Mouse (Mus musculus) embryonic facial prominence, embryonic 12.5 days (tissue): ENCODE data around the gene Ier3. TPM values are rescaled to one million over a fixed set of nuclear protein-coding genes. Genes with fewer than 3 reads are reported as not detected.

Source experiments
- ATAC-seq: fragments of 200-750 bp; cut with Nextera tagmentation; 2 replicates; pipeline ENCODE4 v1.8.0; 2017; ENCODE audit not compliant: insufficient number of reproducible peaks, insufficient read depth, low FRiP score, low TSS enrichment
- H3K27ac ChIP-seq: fragments of 300-500 bp; sonication (generic); 2 replicates; pipeline ENCODE4 v1.5.1; 2016; ENCODE audit warnings: mild to moderate bottlenecking
- H3K27me3 ChIP-seq: fragments of 300-500 bp; sonication (generic); 2 replicates; pipeline ENCODE4 v1.6.1; 2016; ENCODE audit warnings: mild to moderate bottlenecking, moderate library complexity
- H3K36me3 ChIP-seq: fragments of 300-500 bp; sonication (generic); 2 replicates; pipeline ENCODE4 v1.6.1; 2016; ENCODE audit warnings: mild to moderate bottlenecking
- H3K4me1 ChIP-seq: fragments of 300-500 bp; sonication (generic); 2 replicates; pipeline ENCODE4 v1.6.1; 2016
- H3K4me2 ChIP-seq: fragments of 300-500 bp; sonication (generic); replicated peaks from 2 replicates; pipeline ENCODE4 v1.6.1; 2016; ENCODE audit warnings: mild to moderate bottlenecking, moderate library complexity
- H3K4me3 ChIP-seq: fragments of 300-500 bp; sonication (generic); 2 replicates; pipeline ENCODE4 v1.5.1; 2016; ENCODE audit warnings: mild to moderate bottlenecking
- H3K9ac ChIP-seq: fragments of 300-500 bp; sonication (generic); 2 replicates; pipeline ENCODE4 v1.6.1; 2016; ENCODE audit warnings: mild to moderate bottlenecking, moderate library complexity
- H3K9me3 ChIP-seq: fragments of 300-500 bp; sonication (generic); 2 replicates; pipeline ENCODE4 v1.6.1; 2016; ENCODE audit warnings: mild to moderate bottlenecking, moderate library complexity
- WGBS: fragments of 180-500 bp; shearing (Covaris S2); methylation state at CpG from one replicate; pipeline ENCODE4 v1.1.7; 2016; 5-methylcytosine and 5-hydroxymethylcytosine counted together
- polyA plus RNA-seq: library from polyadenylated mRNA; unstranded; fragments of >200 nt; fragmentation: Nextera tagmentation; extraction: Ambion mirVana; gene quantifications from 2 replicates; pipeline ENCODE4 v1.2.1, GENCODE M21; 2016

The Ier3 gene
- polyA plus RNA-seq, 1 experiment from 2014 or later: 8.9 TPM

DNA sequence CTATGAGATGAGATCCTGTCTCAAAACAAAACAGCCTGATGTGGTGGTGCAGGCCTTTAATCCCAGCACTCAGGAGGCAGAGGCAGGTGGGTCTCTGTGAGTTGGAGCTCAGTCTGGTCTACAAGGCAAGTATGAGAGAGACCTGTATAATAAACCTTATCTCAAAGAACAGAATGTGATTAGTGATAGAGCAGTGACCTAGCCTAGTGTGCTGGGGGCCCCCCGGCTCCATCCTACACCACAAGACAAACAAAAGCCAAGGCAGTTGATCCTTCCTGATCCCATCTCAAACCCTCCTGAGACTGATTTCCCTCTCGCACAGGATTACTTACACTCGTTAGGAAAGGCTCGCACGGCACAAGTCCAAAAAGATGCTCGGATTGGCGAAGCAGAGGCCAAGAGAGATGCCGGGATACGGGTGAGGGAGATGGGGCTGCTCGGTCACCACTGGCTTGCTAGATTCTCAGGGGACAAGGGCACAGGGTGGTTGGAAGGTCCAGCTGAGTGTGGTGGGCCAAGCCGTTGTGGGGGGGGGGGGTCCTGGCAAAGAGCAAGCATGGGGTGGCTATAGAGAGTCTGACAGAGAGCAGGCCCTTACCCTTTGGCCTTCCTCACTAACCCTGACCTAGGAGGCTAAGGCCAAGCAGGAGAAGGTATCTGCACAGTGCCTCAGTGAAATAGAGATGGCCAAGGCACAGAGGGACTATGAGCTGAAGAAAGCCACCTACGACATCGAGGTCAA is 3.8 kb downstream of the Ier3 start:
- 91% methylated on average over 13 of the region's 13 CpGs for WGBS
- ATAC-seq: no peak
- H3K36me3 ChIP-seq: peaks cover 28% of the 10 kb centered on the region
- no peak overlapping the region for H3K9ac ChIP-seq
- H3K4me3 ChIP-seq: no peak overlapping the region
- no peaks in the 10 kb centered on the region for H3K27me3 ChIP-seq
- H3K4me2 ChIP-seq: no peak overlapping the region
- peaks cover 15% of the 10 kb centered on the region for H3K4me1 ChIP-seq
- H3K27ac ChIP-seq: no peak overlapping the region
- no peaks in the 10 kb centered on the region for H3K9me3 ChIP-seq

DNA sequence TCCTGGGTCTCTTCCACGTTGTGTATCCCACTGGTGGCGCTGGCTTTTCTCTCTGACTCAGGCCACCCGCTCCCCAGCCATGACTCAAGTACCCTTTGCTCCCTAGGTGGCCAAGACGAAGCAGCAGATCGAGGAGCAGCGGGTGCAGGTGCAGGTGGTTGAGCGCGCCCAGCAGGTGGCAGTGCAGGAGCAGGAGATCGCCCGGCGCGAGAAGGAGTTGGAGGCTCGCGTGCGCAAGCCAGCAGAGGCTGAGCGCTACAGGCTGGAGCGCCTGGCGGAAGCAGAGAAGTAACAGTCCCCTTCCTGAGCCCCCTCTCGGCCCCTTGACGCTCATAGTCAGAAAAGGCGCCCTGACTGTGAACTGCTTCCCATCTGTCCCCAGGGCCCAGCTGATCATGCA is 8.3 kb downstream of the Ier3 start:
- 0 out of 2 replicates have a peak overlapping the region, but pooled peaks have one; percentile 30 for H3K9ac ChIP-seq
- peaks cover 18% of the 10 kb centered on the region for H3K4me1 ChIP-seq
- H3K27me3 ChIP-seq: no peaks in the 10 kb centered on the region
- H3K9me3 ChIP-seq: no peaks in the 10 kb centered on the region
- H3K4me3 ChIP-seq: 0 out of 2 replicates have a peak overlapping the region, but pooled peaks have one; percentile 9
- ATAC-seq: peak; percentile 53; the same call in 1 of the 2 replicates
- WGBS: 1% methylated on average over 21 of the region's 21 CpGs
- peak overlapping the region; percentile 24; the same call in 1 of the 2 replicates for H3K4me2 ChIP-seq
- H3K27ac ChIP-seq: no peak overlapping the region
- peaks cover 56% of the 10 kb centered on the region for H3K36me3 ChIP-seq

DNA sequence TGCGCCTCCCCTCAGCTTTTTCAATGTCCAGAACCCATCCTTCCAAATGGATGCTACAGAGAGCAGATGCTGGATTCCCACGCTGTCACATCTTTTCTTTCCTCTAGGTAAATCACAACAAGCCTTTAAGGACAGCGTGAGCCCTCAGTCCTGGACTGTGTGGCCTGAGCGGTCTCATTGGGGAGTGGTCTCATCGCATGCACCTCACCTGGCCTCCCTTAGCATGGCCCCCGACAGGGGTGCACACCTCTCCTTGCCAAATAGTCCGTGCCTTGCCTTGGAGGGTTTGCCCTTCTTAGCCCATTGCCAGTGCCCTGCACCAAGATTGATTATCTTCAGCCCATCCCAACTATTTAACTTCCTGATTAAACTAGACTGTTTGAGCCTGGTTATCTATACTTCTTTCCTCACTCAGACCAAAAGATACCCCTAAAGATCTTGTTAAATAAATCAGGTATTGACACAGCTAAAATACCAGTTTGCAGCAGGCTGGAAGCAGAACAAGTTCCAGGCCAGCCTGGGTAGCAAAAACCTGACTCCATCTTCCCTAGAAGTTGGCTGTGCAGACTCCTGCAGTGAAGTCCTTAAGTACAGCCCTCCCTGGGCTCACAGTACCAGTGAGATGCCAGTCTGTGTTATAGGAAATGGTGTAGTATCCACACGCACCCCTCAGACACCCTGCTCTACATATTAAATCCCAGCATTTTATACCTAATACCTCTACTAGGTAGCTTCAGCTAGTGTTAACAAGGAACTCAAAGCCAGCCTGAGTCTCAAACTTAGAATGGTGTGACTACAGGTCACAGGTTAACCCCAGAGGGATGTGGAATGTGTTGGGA is 11.1 kb downstream of the Ier3 start:
- Histone ChIP-seq H3K36me3 (peaks cover 55% of the 10 kb centered on the region), H3K4me2 (no peak overlapping the region), H3K4me3 (no peak overlapping the region), H3K9ac (no peak overlapping the region), H3K27me3 (no peaks in the 10 kb centered on the region), H3K9me3 (no peaks in the 10 kb centered on the region), H3K4me1 (peaks cover 34% of the 10 kb centered on the region), H3K27ac (no peak overlapping the region)
- no peak for ATAC-seq
- 64% methylated on average over 8 of the region's 8 CpGs for WGBS

DNA sequence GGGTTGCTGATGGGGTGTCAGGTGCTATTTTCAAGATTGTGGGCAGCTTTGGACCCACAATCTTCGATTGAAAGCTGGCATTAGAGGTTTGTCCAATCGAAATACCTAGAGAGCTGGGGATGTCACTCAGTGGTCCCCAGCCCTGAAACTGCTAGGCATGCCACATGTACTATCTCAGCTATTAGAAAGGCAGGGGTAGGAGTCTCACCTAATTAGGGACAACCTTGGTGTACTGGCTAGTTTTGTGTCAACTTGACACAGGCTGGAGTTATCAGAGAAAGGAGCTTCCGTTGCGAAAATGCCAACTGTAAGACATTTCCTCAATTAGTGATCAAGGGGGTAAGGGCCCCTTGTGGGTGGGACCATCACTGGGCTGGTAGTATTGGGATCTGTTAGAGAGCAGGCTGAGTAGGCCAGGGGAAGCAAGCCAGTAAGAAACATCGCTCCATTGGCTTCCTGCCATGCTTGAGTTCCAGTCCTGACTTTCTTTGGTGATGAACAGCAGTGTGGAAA is 11.8 kb downstream of the Ier3 start:
- no peaks in the 10 kb centered on the region for H3K9me3 ChIP-seq
- 21% methylated on average over 5 of the region's 5 CpGs for WGBS
- no peak overlapping the region for H3K9ac ChIP-seq
- ATAC-seq: no peak
- no peak overlapping the region for H3K27ac ChIP-seq
- H3K4me2 ChIP-seq: no peak overlapping the region; the same call in 1 of the 2 replicates
- H3K27me3 ChIP-seq: no peaks in the 10 kb centered on the region
- peaks cover 50% of the 10 kb centered on the region for H3K36me3 ChIP-seq
- peaks cover 34% of the 10 kb centered on the region for H3K4me1 ChIP-seq
- no peak overlapping the region for H3K4me3 ChIP-seq

DNA sequence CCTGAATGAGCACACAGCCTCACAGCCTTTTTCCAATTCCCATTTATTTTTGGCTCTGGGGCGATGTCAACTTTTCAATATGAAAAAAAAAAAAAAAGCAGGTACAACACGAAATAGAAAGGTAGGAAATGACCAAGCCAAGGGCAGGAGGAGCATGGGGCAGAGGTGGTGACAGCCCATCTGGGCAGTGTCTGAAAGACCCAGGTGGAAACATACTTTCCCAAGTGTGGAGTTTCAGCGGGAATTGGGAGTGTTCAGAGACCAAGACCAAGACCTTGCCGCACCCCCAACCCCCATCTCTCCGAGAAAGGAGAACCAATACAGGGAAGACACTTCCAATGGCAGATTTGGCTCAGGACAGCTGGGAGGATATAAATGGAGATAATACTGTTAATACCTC is 12.4 kb downstream of the Ier3 start:
- peaks cover 50% of the 10 kb centered on the region for H3K36me3 ChIP-seq
- 57% methylated on average over 5 of the region's 5 CpGs for WGBS

DNA sequence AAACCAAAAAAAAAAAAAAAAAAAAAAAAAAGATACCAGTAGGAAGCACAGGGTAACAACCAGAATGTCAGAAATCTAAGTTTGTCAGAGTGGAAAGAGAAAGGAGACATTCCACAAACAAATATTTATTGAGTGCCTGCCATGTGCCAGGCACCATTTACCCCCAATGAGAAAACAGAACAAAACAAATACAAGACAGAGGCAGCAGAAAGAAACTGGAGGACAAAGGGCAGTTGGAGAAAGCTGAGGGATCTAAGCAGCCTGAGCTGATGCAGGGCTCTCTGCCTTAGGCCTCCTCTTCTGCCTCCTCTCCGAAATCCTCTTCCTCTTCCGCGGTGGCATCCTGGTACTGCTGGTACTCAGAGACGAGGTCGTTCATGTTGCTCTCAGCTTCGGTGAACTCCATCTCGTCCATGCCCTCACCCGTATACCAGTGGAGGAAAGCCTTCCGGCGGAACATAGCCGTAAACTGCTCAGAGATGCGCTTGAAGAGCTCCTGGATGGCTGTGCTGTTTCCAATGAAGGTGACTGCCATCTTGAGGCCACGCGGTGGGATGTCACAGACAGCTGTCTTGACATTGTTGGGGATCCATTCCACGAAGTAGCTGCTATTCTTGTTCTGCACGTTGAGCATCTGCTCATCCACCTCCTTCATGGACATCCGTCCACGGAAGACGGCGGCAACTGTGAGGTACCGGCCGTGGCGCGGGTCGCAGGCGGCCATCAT is 13.4 kb downstream of the Ier3 start:
- Histone ChIP-seq H3K36me3 (peaks cover 50% of the 10 kb centered on the region), H3K9me3 (no peaks in the 10 kb centered on the region), H3K27ac (no peak overlapping the region), H3K9ac (peak overlapping the region; percentile 49), H3K4me3 (peak overlapping the region; percentile 87), H3K27me3 (no peaks in the 10 kb centered on the region), H3K4me2 (peak overlapping the region; percentile 85), H3K4me1 (peaks cover 40% of the 10 kb centered on the region)
- ATAC-seq: no peak
- 74% methylated on average over 26 of the region's 26 CpGs for WGBS

More for the DNA sequence above, 12.4 kb downstream of the Ier3 start:
- Histone ChIP-seq H3K4me3 (0 out of 2 replicates have a peak overlapping the region, but pooled peaks have one; percentile 7), H3K9ac (no peak overlapping the region), H3K9me3 (no peaks in the 10 kb centered on the region), H3K4me2 (peak overlapping the region; percentile 85), H3K4me1 (peaks cover 34% of the 10 kb centered on the region), H3K27ac (no peak overlapping the region), H3K27me3 (no peaks in the 10 kb centered on the region)
- ATAC-seq: no peak

DNA sequence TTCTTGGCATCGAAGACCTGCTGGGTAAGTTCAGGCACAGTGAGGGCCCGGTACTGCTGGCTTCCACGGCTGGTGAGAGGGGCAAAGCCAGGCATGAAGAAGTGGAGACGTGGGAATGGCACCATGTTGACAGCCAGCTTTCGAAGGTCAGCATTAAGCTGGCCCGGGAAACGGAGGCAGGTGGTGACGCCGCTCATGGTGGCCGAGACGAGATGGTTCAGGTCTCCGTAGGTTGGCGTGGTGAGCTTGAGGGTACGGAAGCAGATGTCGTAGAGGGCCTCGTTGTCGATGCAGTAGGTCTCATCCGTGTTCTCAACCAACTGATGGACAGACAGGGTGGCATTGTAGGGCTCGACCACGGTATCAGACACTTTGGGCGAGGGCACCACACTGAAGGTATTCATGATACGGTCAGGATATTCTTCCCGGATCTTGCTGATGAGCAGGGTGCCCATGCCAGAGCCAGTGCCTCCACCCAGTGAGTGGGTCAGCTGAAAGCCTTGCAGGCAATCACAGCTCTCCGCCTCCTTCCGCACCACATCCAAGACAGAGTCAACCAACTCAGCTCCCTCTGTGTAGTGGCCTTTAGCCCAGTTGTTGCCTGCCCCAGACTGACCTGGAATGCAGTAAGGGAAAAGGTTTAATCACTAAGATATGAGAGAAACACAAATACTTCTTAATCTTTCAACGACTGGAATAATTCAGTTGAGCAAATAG is 14.1 kb downstream of the Ier3 start:
- Histone ChIP-seq H3K4me3 (peak overlapping the region; percentile 87), H3K36me3 (peaks cover 50% of the 10 kb centered on the region), H3K4me2 (peak overlapping the region; percentile 85), H3K27ac (no peak overlapping the region), H3K4me1 (peaks cover 33% of the 10 kb centered on the region), H3K27me3 (no peaks in the 10 kb centered on the region), H3K9ac (peak overlapping the region; percentile 49), H3K9me3 (no peaks in the 10 kb centered on the region)
- 76% methylated on average over 26 of the region's 26 CpGs for WGBS
- no peak for ATAC-seq

DNA sequence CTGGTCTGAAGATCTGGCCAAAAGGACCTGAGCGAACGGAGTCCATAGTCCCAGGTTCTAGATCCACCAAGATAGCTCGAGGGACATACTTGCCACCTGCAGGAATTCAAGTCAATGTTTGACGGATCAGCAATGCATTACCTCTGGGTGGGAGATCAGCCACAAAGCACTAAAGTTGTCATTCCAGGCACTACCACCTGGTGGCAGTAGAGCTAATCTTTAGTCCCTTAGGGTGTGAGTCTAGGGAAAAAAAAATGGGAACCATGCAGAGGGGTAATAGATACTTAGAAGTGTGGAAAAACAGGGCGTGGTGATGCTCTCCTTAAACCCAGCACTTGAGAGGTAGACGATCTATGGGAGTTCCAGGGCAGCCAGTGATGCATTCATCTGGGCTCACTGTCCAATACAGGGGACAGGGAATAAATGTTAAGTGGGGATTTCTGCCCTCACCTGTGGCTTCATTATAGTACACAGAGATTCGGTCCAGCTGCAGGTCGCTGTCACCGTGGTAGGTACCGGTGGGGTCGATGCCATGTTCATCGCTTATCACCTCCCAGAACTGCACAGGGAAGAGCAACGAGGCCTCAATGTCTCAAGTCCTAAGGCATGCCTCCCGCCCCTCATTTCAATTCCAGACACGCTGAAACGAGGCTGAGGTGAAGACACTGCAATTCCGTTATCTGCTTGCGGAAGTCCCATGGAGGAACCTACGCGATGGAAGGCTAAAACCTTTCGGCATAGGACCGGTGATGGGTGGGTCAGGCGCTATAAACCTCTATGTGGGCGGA is 14.9 kb downstream of the Ier3 start:
- Histone ChIP-seq H3K4me2 (peak overlapping the region; percentile 85), H3K27ac (peak overlapping the region; percentile 97), H3K9me3 (no peaks in the 10 kb centered on the region), H3K27me3 (no peaks in the 10 kb centered on the region), H3K4me3 (peak overlapping the region; percentile 87), H3K9ac (peak overlapping the region; percentile 96), H3K4me1 (peaks cover 33% of the 10 kb centered on the region), H3K36me3 (peaks cover 50% of the 10 kb centered on the region)
- no peak for ATAC-seq
- 8% methylated on average over 24 of the region's 24 CpGs for WGBS

DNA sequence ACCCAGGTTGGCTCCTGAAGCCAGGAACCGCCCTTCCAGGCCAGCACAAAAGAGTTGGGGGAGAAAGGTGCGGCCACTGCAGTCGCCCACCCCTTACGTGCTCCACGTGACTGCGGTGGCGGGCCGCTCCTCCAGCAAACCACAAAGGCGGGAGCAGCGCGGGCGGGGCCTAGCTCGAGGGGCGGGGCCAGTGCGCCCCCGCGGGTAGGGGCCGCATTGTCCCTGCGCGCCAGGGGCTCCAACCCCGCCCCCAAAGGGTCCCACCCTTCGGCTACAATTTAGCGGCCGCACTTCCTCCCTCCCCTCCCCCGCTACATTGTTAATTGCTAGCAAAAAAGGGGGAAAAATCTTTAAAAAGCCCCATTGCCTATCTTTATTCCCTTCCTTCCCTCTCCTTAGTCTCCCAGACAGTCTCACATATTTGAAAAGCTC is 15.5 kb downstream of the Ier3 start:
- Histone ChIP-seq H3K4me1 (peaks cover 35% of the 10 kb centered on the region), H3K4me2 (peak overlapping the region; percentile 85), H3K27me3 (no peaks in the 10 kb centered on the region), H3K27ac (peak overlapping the region; percentile 97), H3K36me3 (peaks cover 50% of the 10 kb centered on the region), H3K9me3 (no peaks in the 10 kb centered on the region), H3K4me3 (peak overlapping the region; percentile 87), H3K9ac (peak overlapping the region; percentile 96)
- WGBS: under 1% methylated on average over 24 of the region's 25 CpGs
- ATAC-seq: no peak

DNA sequence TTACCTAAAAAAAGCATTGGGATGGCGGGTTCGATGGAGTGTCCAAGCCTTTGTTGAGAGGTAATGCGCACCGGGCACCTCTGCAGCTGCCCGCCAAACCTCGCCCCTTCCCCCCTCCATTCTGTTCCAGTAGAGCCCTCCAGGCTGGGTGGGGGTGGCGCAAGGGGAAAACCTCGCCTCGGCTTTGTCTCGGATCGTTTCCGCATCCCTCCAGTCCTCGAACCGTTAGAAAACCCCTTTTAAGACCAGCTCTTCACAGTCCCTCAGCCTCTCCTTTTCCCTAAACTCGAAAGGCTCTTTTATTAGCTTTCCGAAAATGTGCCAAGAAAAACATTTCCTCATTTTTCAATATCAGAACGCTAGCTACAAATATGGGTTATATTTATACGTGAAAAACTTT is 16.0 kb downstream of the Ier3 start:
- H3K27me3 ChIP-seq: no peaks in the 10 kb centered on the region
- peak overlapping the region; percentile 87 for H3K4me3 ChIP-seq
- H3K36me3 ChIP-seq: peaks cover 45% of the 10 kb centered on the region
- peaks cover 39% of the 10 kb centered on the region for H3K4me1 ChIP-seq
- under 1% methylated on average over 18 of the region's 18 CpGs for WGBS
- H3K27ac ChIP-seq: peak overlapping the region; percentile 97
- H3K9ac ChIP-seq: peak overlapping the region; percentile 96
- ATAC-seq: no peak
- H3K4me2 ChIP-seq: peak overlapping the region; percentile 85
- H3K9me3 ChIP-seq: no peaks in the 10 kb centered on the region
